Mouse (Mus musculus) Muller cell, postnatal 12 days (primary cell): ENCODE data around the gene Cipc.

ENCODE experiments used
- DNase-seq: peaks from one replicate; pipeline ENCODE4 v3.0.0-alpha.2; 2015; ENCODE audit errors: inconsistent ontology term

The Cipc gene

DNA sequence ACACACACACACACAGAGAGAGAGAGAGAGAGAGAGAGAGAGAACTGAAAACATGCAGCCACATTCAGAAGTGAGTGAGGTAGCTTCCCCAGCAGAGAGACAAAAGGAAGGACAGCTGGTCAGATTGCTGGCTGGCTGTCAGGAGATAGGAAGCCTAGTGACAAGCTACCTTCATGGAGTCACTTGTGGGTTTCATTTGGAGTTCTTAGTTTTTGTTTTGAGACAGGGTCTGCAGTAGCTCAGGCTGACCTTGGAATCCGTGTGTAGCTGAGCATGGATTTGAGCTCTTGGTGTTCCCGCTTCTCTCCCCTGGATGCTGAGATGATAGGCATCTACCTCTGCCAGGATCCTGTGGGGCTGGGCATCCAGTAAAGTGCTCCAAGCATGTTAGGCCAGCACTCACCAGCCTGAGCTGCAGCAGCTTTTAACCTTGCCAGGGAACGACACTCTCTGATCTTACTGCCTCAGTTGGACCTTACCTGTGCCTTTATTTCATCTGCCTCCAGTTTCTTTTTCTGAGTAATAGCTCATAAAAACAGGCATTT lies 14.0 kb downstream of the Cipc start:
- no peak for DNase-seq

- DNase-seq = no peak
Measured at GRCm38 (mm10) chr12:86961589-86962344, 14.9 kb downstream of the Cipc start.

GRCm38 (mm10) chr12:86964278-86965057 lies 17.6 kb downstream of the Cipc start:
- DNase-seq = no peak

DNA sequence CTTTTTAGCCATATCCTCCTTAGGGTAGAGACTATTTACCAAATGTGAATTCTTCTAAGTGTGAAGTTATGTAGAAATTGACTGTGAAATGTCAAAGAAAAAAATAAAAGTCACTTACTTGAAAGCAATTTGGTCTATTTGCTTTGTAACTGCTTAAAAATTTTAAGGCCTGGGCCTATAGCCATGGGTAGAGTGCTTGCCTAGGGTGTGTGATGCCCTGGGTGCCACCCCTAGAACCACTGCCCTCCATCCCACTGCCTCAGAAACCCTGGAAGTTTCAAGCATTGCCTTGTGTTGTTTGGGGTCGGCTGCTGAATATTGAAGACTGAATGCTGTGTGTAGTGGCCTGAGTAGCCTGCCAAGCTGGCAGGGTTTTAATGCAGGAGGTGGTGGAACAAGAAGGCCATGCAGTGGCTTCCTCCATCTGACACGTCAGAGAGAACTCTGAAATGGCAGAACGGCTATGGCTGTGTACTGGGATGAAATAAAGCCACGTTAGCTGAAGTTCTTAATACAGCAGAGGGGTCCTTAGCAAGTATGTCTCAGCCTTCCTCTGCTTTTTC lies 18.5 kb downstream of the Cipc start:
- no peak for DNase-seq

- no peak for DNase-seq
Measured at GRCm38 (mm10) chr12:86968468-86969219, 21.8 kb downstream of the Cipc start.

DNA sequence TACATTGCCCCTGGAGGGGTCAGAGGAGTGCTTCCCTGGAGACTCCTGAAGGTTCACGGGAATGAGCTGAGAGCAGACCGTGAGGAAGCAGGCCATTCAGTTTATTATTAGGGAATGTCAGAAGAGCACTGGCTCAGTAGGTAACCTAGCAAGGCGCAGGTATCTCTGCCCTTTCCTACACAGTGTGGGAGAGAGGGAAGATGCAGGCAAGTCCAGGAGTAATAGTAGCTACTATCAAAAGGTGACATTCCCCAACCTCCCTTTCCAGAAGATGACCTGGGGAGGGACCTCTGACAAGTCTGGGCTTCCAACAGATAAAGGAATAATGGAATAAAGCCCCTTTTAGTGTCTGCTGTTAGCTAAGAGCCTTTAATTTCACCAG lies 22.4 kb downstream of the Cipc start:
- no peak for DNase-seq

- DNase-seq = no peak
Measured at GRCm38 (mm10) chr12:86971089-86971488, 24.2 kb downstream of the Cipc start.

DNA sequence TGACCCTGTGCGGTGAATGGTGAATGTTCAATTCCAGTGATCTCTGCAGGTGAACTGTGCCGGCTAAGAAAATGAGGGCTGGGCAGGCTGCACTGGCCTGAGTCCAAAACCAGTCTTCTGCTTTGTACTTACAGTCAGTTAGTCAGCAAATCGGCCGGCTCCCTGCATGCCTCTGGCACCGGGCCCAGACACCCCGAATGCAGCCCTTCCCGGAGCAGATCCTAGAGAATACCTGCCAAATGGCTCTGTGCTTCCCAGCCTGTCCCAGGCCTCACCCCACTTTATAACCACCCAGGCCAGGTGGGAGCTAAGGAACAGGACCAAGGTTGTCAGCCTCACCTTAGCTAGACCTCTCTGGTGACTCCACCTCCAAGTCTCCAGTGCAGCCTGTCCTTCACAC lies 26.4 kb downstream of the Cipc start:
- DNase-seq = peak; percentile 83

DNA sequence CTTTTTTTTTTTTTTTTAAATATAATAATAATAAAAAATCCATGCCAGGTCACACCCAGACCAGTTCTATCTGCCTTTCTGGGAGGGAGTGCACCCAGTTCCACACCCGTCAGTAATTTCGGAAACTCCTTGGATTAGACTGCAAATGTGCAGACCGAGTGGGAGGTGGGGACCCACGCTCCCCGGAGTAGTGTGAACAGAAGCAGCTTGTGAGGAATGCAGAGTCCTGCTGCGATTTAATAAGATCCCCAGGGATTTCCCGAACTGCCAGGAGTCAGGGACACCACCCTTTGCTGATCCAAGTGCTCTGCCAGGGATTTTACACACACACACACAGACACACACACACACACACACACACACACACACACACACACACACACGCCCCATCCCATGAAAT lies 26.9 kb downstream of the Cipc start:
- peak; percentile 32 for DNase-seq

DNA sequence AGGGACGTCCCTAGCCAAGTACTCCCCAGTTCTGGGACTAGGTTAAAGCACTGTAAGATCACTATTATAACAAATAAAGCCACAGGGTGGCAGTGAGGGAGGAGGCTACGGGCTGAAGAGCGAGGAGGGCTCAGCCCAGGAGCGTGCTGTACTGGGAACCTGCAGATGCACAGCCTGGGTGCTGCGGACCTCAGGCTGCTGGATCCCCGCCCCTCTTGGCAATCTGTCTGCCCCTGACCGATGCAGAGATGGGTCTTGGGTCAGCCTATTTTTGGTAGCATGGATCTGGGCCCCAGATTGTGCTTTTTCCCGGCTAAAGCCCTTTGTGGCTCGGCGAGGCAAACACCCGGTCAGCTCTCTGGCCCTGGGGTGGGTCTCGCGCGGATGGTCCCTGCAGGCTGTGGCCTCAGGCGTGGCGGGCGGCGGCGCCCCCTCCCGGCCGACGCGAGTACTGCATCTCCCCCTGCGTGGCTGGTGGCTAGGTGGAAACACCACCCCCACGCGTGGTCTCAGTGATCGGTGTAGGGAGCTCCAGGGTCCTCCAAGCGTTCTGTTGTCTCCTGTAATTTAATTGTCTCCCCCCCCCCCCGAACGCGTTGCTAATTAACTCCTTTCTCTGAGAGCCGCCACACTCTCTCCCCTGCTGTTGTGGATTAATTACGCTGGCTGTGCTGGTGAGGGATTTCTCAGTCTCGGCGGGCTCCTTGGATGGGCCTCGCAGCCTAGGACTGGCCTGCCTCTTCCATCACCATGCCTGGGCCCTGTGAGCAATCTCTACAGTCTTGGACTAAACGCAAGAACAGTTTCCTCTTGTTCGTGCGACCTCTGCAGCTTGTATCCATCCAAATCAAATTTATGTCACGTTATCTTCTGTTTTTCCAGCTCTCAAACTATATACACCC lies 27.8 kb downstream of the Cipc start:
- peak; percentile 66 for DNase-seq

GRCm38 (mm10) chr12:86975761-86976160 lies 28.9 kb downstream of the Cipc start:
- DNase-seq = no peak

- DNase-seq = no peak
Measured at GRCm38 (mm10) chr12:86976511-86977168, 29.8 kb downstream of the Cipc start.

- peak; percentile 21 for DNase-seq
Measured at GRCm38 (mm10) chr12:86977833-86978232, 31.0 kb downstream of the Cipc start.

DNA sequence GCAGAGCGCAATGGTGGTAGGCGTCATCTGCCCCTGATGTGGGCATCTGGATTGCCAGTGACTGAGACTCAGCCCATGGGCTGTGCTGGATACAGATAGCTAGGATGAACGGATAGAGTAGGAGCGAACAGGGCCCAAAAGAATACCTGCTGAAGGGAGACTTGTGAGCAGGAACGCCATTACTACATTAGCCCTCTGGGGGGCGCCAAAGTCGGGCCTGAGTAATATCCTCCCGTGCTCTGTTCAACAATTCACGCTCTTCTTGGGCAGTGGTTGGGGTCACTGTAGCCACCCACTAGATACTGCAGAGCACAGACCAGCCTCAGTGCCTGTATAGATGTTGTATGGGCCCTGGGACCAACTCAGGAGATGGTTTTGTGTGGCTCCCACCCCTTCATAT lies 34.3 kb downstream of the Cipc start:
- DNase-seq = no peak

- DNase-seq = peak; percentile 79
Measured at GRCm38 (mm10) chr12:86983470-86984193, 36.8 kb downstream of the Cipc start.

DNA sequence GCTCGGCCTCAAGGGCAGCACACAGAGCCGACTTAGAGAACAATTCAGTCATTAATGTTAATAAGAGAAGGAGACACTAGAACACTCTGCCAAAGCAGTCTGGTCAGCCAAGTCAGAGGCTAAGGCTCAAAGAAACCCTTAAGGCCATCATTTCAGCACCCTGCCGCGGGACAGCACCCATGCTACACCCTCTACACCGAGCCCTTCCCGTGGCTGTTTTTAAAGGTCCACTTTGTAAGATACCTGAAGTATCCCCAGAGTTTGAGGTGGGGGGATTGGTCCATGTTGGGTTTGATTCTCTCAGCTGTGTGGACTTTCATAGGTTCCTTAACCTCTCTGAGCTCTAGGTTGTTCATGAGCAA lies 37.3 kb downstream of the Cipc start:
- DNase-seq = peak; percentile 43

DNA sequence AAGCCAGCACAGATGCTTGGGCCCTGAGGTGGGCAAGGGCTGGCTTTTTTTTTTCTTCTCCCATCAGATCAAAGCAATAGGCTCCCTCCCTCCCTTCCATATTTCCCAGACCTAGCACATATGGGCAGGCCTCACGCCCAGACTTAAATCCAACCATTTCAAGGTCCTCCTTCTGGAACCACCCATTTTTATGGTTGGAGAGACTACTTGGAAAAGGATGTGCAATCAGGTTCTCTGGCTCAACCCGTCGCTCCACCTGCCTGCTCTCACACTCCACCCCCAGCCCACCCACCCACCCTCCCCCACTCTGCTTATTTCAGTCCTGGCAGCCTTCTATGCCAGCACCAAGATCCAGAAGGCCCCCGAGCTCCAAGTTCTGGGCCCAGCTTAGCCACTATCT lies 39.7 kb downstream of the Cipc start:
- no peak for DNase-seq

GRCm38 (mm10) chr12:86988227-86988626 lies 41.4 kb downstream of the Cipc start:
- DNase-seq = no peak

- no peak for DNase-seq
Measured at GRCm38 (mm10) chr12:86989378-86989777, 42.5 kb downstream of the Cipc start.
